Mouse (Mus musculus): ENCODE measurements around the gene Prdm13.

Prdm13 gene

GRCm38 (mm10) chr4:21684341-21684970, 1.3 kb downstream of the Prdm13 start:
- no peak for DNase-seq (ENCODE audit: low read depth, low spot score)
- no peaks in the 10 kb centered on the region; the same call in 1 of the 2 replicates for H3K27me3 ChIP-seq (ENCODE audit: control insufficient read depth, insufficient read depth, low read length, poor library complexity, severe bottlenecking)
- no peaks in the 10 kb centered on the region for H3K36me3 ChIP-seq (ENCODE audit: control insufficient read depth, insufficient read depth, low read length, poor library complexity, severe bottlenecking)

GRCm38 (mm10) chr4:21682421-21683150, 3.2 kb downstream of the Prdm13 start:
- Histone ChIP-seq H3K27me3 (ENCODE audit: control insufficient read depth, insufficient read depth, low read length, poor library complexity, severe bottlenecking) (peaks cover 2% of the 10 kb centered on the region; the same call in 1 of the 2 replicates), H3K36me3 (ENCODE audit: control insufficient read depth, insufficient read depth, low read length, poor library complexity, severe bottlenecking) (no peaks in the 10 kb centered on the region)
- no peak for DNase-seq (ENCODE audit: low read depth, low spot score)

- DNase-seq (ENCODE audit: low read depth, low spot score), result no peak
- Histone ChIP-seq H3K36me3 (ENCODE audit: control insufficient read depth, insufficient read depth, low read length, poor library complexity, severe bottlenecking) (no peaks in the 10 kb centered on the region), H3K27me3 (ENCODE audit: control insufficient read depth, insufficient read depth, low read length, poor library complexity, severe bottlenecking) (peaks cover 2% of the 10 kb centered on the region; the same call in 1 of the 2 replicates)
Observed at GRCm38 (mm10) chr4:21680971-21681370, 4.8 kb downstream of the Prdm13 start.

DNA sequence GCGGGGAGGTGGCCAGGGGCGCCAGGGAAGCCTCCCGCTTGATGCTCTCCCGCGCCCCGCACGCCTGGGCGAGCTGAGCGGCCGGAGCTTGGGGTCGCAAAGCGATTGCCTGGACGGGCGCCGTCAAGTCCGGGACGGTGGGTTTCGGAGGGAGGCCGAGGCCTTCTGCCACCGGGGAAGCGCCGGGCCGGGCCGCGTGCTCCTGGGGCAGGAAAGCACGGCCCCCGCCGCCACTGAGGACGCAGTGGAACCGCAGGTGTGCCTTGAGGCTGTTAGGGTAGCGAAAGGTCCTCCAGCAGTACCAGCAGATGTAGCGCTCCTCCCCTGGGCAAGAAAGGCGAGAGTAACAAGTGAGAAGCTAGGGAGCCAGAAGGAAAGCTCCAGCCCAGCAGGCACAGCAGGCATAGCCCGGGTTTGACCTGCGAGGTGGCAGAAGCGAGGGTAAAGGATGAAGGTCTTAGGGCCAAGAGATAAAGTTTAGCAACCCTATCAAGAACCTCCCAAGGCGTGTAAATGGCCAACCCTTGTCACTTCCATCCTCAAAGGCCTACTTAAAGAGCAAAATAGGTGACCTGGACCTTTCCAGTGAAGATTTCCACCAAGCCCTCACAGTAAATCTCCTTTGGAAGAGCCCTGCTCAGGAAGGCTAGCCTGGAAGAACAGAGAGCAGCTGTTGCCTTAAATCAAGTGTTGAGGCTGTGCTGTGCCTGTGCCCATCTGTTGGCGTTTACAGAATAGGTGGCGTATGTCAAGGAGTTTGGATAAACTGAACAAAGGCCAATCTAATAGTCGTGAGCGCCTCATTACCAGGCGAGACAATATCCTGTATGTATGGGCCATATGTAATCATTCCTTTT, 5.9 kb downstream of the Prdm13 start:
- Histone ChIP-seq H3K27me3 (ENCODE audit: control insufficient read depth, insufficient read depth, low read length, poor library complexity, severe bottlenecking) (peaks cover 2% of the 10 kb centered on the region; the same call in 1 of the 2 replicates), H3K36me3 (ENCODE audit: control insufficient read depth, insufficient read depth, low read length, poor library complexity, severe bottlenecking) (no peaks in the 10 kb centered on the region)
- DNase-seq (ENCODE audit: low read depth, low spot score), result no peak

- no peak for DNase-seq (ENCODE audit: low read depth, low spot score)
- H3K27me3 ChIP-seq (ENCODE audit: control insufficient read depth, insufficient read depth, low read length, poor library complexity, severe bottlenecking), result peaks cover 2% of the 10 kb centered on the region; the same call in 1 of the 2 replicates
- H3K36me3 ChIP-seq (ENCODE audit: control insufficient read depth, insufficient read depth, low read length, poor library complexity, severe bottlenecking), result no peaks in the 10 kb centered on the region
Observed at GRCm38 (mm10) chr4:21678975-21679623, 6.7 kb downstream of the Prdm13 start.

GRCm38 (mm10) chr4:21678101-21678974, 7.4 kb downstream of the Prdm13 start:
- Histone ChIP-seq H3K36me3 (ENCODE audit: control insufficient read depth, insufficient read depth, low read length, poor library complexity, severe bottlenecking) (no peaks in the 10 kb centered on the region), H3K27me3 (ENCODE audit: control insufficient read depth, insufficient read depth, low read length, poor library complexity, severe bottlenecking) (peaks cover 2% of the 10 kb centered on the region; the same call in 1 of the 2 replicates)
- no peak for DNase-seq (ENCODE audit: low read depth, low spot score)

DNA sequence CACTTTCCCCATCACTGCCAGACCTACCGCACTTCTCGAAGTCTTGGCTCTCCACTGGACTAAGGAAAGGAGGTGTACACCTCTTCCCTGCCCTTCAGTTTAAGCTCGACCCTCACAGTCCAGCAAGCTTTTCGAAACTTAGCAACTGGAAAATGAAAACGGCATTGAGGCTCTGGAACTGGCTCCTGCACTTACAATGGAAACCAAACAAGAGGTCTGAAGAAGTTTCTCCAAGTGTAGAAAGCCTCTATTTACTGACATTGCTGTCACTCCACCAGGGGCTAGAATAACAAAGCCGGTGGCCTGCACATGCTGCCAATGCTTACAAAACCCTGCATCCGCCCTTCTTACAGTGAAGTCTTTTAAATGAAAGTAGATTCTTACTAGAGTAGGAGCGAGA, 11.1 kb downstream of the Prdm13 start:
- Histone ChIP-seq H3K36me3 (ENCODE audit: control insufficient read depth, insufficient read depth, low read length, poor library complexity, severe bottlenecking) (no peaks in the 10 kb centered on the region), H3K27me3 (ENCODE audit: control insufficient read depth, insufficient read depth, low read length, poor library complexity, severe bottlenecking) (peaks cover 3% of the 10 kb centered on the region)
- no peak for DNase-seq (ENCODE audit: low read depth, low spot score)

- Histone ChIP-seq H3K27me3 (ENCODE audit: control insufficient read depth, insufficient read depth, low read length, poor library complexity, severe bottlenecking) (peaks cover 3% of the 10 kb centered on the region), H3K36me3 (ENCODE audit: control insufficient read depth, insufficient read depth, low read length, poor library complexity, severe bottlenecking) (no peaks in the 10 kb centered on the region)
- DNase-seq (ENCODE audit: low read depth, low spot score), result no peak
Observed at GRCm38 (mm10) chr4:21674042-21674441, 11.7 kb downstream of the Prdm13 start.

DNA sequence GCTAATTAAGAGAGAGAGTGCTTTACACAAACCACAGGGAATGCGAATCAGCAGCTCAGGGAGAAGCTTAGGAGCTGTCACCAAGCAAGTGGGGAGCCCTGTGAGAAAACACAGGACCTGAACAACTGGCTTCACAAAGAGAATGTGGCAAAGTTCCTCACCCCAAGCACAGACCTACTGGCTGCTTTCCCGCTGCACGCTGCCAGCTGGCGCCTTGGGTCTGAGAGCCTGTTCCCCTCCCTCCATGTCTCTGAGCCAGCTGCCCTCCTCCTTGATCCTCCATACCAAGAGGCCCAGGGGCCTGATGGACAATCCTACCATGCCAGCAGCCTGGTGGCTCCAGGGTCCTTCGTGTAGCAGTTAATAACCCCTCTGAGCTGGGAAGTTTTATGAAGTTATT, 19.8 kb downstream of the Prdm13 start:
- no peak for DNase-seq (ENCODE audit: low read depth, low spot score)
- no peaks in the 10 kb centered on the region for H3K36me3 ChIP-seq (ENCODE audit: control insufficient read depth, insufficient read depth, low read length, poor library complexity, severe bottlenecking)

DNA sequence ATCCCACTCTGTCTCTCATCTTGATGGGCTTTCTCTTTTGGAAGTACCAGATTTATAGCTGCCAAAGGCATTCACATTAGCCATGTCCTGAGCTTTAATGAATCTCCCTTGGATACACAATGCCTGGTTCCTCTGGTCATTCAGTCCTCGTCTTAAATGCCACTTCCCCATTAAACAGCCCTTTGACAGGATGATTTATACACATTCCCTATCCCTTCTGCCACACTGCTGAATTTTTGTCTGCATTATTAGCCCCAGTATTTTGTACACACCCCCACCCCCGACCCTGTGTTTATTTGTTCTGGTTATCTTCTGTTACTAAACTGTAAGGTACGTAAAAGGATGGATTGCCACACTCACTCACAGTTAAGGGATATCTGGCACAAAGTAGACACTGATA, 27.6 kb downstream of the Prdm13 start:
- no peaks in the 10 kb centered on the region for H3K36me3 ChIP-seq (ENCODE audit: control insufficient read depth, insufficient read depth, low read length, poor library complexity, severe bottlenecking)
- H3K27me3 ChIP-seq (ENCODE audit: control insufficient read depth, insufficient read depth, low read length, poor library complexity, severe bottlenecking), result no peaks in the 10 kb centered on the region
- no peak for DNase-seq (ENCODE audit: low read depth, low spot score)

More for the DNA sequence above, 19.8 kb downstream of the Prdm13 start:
- no peaks in the 10 kb centered on the region for H3K27me3 ChIP-seq (ENCODE audit: control insufficient read depth, insufficient read depth, low read length, poor library complexity, severe bottlenecking)

- DNase-seq (ENCODE audit: low read depth, low spot score), result no peak
- Histone ChIP-seq H3K27me3 (ENCODE audit: control insufficient read depth, insufficient read depth, low read length, poor library complexity, severe bottlenecking) (no peaks in the 10 kb centered on the region), H3K36me3 (ENCODE audit: control insufficient read depth, insufficient read depth, low read length, poor library complexity, severe bottlenecking) (no peaks in the 10 kb centered on the region)
Observed at GRCm38 (mm10) chr4:21629275-21629583, 56.5 kb downstream of the Prdm13 start.

DNA sequence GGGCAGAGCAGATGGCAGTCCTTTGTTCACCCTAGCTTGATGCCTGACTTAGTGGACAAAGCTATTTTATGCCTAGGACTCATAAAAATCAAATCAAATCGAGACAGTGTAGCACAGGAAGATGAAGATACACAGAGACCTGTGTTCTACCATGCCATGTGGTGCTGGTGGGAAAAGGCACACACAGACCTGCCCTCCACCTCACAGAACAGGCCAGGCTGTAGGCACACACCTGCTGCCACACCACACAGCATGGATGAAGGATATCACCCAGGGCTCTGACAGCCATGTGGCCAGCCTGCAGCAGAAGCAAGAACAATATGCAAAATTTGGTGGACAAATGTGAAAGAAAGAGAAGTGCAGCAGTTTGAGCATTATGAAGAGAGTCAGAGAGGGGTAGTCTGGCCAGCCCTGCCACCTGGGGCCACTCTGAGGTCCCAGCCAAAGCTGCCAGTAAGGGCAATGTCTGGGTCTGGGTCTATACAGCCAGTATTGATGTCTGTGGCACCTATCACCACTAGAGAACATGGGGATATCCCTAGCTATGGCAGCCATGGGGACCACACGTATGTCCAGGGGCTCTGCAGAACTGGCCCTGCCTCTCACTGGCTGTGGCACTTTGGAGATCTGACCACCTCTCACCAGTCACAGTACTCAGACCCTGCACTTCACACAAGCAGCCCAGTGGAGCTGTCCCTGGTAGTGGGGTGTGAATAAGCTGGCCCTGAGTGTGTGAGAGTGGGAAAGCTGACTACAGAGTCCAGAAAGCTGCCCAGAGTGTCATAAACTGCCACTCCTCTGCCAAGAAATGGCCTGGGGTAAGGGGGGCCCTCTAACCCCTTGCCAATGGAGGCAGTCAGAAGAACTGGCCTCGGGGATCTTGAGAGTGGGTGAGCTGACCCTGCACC, 57.1 kb downstream of the Prdm13 start:
- H3K27me3 ChIP-seq (ENCODE audit: control insufficient read depth, insufficient read depth, low read length, poor library complexity, severe bottlenecking), result no peaks in the 10 kb centered on the region
- no peak for DNase-seq (ENCODE audit: low read depth, low spot score)
- no peaks in the 10 kb centered on the region for H3K36me3 ChIP-seq (ENCODE audit: control insufficient read depth, insufficient read depth, low read length, poor library complexity, severe bottlenecking)
